Mouse (Mus musculus) intestine, embryonic 15.5 days (tissue): ENCODE data around the gene Lyve1. TPM values are rescaled to one million over a fixed set of nuclear protein-coding genes. Genes with fewer than 3 reads are reported as not detected.

Experiments
- polyA plus RNA-seq: library from polyadenylated mRNA; unstranded; fragments of >200 nt; fragmentation: Nextera tagmentation; extraction: Ambion mirVana; gene quantifications from 2 replicates; pipeline ENCODE4 v1.2.1, GENCODE M21; 2015

Gene Lyve1
- polyA plus RNA-seq, 1 experiment from 2014 or later: 18.3 TPM

Other genes with a start within 250 kb of the Lyve1 start
- 33.7 and 33.9 TPM in 2 replicates for gene Sbf2, start 248.3 kb downstream of the Lyve1 start, polyA plus RNA-seq
- 4.4 and 4.9 TPM in 2 replicates for gene Adm, start 235.6 kb downstream of the Lyve1 start, polyA plus RNA-seq
- gene Ampd3, start 95.0 kb downstream of the Lyve1 start, polyA plus RNA-seq: 4.1 and 4.8 TPM in 2 replicates
- gene Rnf141, start 18.8 kb downstream of the Lyve1 start, polyA plus RNA-seq: 39.8 and 41.8 TPM in 2 replicates
- 15.0 and 16.9 TPM in 2 replicates for gene Mrvi1, start 119.2 kb upstream of the Lyve1 start, polyA plus RNA-seq
- 51.3 and 54.6 TPM in 2 replicates for gene Ctr9, start 165.7 kb upstream of the Lyve1 start, polyA plus RNA-seq
- 632 and 726 TPM in 2 replicates for gene Eif4g2, start 219.8 kb upstream of the Lyve1 start, polyA plus RNA-seq